Mouse (Mus musculus) inflammation-experienced regulatory T-cells, adult 16 weeks (primary cell): ENCODE results near the gene Dhrs9. TPM values are rescaled to one million over a fixed set of nuclear protein-coding genes. Genes with fewer than 3 reads are reported as not detected.

Experiments
- polyA plus RNA-seq: library from polyadenylated mRNA; unstranded; fragments of 100-300 nt; shearing (Covaris generic); gene quantifications from one replicate; pipeline ENCODE4 v1.2.1, GENCODE M21; 2017

Dhrs9 gene
- 0.06 TPM for polyA plus RNA-seq

GRCm38 (mm10) chr2:69380281-69380680 is at the start of gene Dhrs9:
Gene Dhrs9 (plus strand): TSS chr2:69380445.

GRCm38 (mm10) chr2:69342496-69343221 is 37.6 kb upstream of the Dhrs9 start, which contains the start of gene Abcb11:
Gene Abcb11 (minus strand): TSS chr2:69342616.

Other genes with a start within 250 kb of the Dhrs9 start
- gene Nostrin, start 244.6 kb upstream of the Dhrs9 start, polyA plus RNA-seq = 0.83 TPM
- gene Spc25, start 174.3 kb upstream of the Dhrs9 start, polyA plus RNA-seq = 9.0 TPM
- gene G6pc2, start 169.4 kb upstream of the Dhrs9 start, polyA plus RNA-seq = not detected
- 0.18 TPM for gene Abcb11, start 37.8 kb upstream of the Dhrs9 start, polyA plus RNA-seq
- not detected for gene Lrp2, start 205.6 kb downstream of the Dhrs9 start, polyA plus RNA-seq